Mouse (Mus musculus) bone marrow macrophage, adult 2 months (primary cell): Measurements from ENCODE around the gene Igfbp6. TPM values are rescaled to one million over a fixed set of nuclear protein-coding genes. Genes with fewer than 3 reads are reported as not detected.
"Not testable (repeated sequence)": the region's sequence is repeated elsewhere in the genome, so short reads cannot be mapped to it uniquely, and the experiment has no call there.

Experiments
- H3K27ac ChIP-seq: 2 replicates; pipeline ENCODE4 v1.5.1; 2012; ENCODE audit warnings: low read depth, low read length; ENCODE audit not compliant: insufficient read depth
- H3K4me1 ChIP-seq: 2 replicates; pipeline ENCODE4 v1.6.1; 2012; ENCODE audit warnings: low read length; ENCODE audit not compliant: control insufficient read depth, insufficient read depth
- H3K4me3 ChIP-seq: 2 replicates; pipeline ENCODE4 v1.5.1; 2012; ENCODE audit warnings: mild to moderate bottlenecking, low read length, moderate library complexity; ENCODE audit not compliant: insufficient read depth
- CTCF ChIP-seq: IDR thresholded peaks from 2 replicates; pipeline ENCODE4 v1.5.1; 2012; ENCODE audit warnings: low read depth, mild to moderate bottlenecking, low read length, moderate library complexity
- POLR2A ChIP-seq: IDR thresholded peaks from 2 replicates; pipeline ENCODE4 v1.6.1; 2012; ENCODE audit warnings: mild to moderate bottlenecking, low read depth, low read length, borderline replicate concordance
- polyA plus RNA-seq: library from polyadenylated mRNA; stranded (reverse); fragments of >200 nt; gene quantifications from 2 replicates; pipeline ENCODE4 v1.2.4, GENCODE M21; 2012; ENCODE audit not compliant: missing spikeins, insufficient read depth, insufficient read length

Gene Igfbp6
- polyA plus RNA-seq, 1 experiment: not detected

DNA sequence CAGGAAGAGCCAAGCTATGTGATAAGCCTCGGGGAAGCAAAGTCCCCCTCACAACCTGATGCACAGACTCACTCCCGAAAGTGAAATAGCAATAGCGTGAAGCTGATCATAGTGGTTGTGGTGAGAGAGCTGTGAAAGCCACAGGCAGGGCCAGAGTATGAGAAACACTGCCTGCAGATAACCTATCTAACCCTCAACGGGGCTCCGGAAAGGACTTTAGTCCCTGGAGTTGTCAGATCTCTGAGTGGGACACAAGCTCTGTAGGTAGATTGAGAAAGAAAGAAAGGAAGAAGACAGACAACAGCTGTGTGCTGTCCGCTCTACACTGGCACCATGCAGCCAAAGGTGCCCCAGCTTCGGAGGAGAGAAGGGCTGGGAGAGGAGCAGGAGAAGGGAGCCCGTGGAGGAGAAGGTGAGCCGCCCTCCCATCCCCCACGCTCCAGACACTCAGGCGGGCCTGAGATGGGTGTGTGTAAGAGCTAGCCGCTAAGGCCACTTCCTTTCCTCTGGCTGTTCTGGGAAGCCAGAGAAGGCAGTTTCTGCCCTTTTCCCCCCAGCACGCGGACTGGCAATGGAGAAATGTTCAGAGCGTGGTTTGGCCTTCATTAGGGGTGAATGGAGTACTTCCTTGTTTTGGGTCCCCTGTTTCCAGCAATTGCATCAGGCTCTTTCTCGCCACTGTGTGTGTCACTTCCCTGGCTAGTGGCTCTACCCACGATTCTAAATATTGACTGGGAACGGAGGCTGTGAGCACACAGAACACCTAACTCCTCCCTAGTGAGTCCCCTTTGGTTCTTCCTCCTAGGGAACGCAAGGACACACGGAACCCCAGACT, 6.4 kb downstream of the Igfbp6 start, which contains the start of gene Soat2:
TSS of gene Soat2 (plus strand) at position 226 of the 835 bp plus-strand sequence.
- peak within 1 kb of the TSS; percentile 83 for H3K27ac ChIP-seq
- H3K4me1 ChIP-seq: peaks cover 13% of the 10 kb centered on the region
- H3K4me3 ChIP-seq: peak within 1 kb of the TSS; percentile 34
- no peak for TF ChIP-seq POLR2A
- no peak for TF ChIP-seq CTCF

DNA sequence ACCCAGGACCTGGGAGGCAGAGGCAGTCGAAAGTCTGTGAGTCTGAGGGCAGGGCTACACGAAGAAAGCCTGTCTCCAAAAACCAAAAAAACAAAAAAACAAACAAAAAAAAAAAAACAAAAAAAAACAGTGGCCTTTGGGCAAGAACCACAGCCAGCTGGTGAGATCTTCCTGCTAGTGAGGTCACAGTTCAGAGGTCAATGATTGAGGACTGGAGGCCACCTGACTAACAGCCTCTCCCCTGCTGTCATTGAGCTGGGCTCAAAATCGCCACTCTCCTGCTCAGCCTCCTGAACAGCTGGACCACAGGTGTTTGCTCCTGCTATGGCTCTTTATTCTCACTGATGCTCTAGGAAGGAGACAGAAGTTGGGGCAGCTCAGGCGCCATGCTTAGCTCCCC, 8.5 kb downstream of the Igfbp6 start:
- no peak overlapping the region for H3K27ac ChIP-seq
- no peak overlapping the region for H3K4me3 ChIP-seq
- peaks cover 13% of the 10 kb centered on the region for H3K4me1 ChIP-seq
- no peak for TF ChIP-seq CTCF
- TF ChIP-seq POLR2A: no peak

DNA sequence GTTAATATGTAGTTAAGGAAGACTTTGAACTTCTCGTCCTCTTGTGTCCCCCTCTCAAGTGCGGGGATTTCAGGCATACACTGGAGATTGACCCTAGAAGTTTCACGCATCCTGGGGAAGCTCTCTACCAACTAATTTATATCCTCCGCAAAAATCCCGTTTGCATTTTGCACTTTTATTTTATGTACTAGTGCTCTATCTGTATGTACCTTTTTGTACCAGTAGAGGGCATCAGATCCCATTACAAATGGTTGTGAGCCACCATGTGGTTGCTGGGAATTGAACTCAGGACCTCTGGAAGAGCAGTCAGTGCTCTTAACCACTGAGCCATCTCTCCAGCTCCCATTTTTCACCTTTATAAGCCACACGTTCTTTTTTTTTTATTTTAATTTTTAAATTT, 10.8 kb downstream of the Igfbp6 start:
- H3K4me3 ChIP-seq, H3K27ac ChIP-seq: not testable (repeated sequence)
- H3K4me1 ChIP-seq: peaks cover 11% of the 10 kb centered on the region

DNA sequence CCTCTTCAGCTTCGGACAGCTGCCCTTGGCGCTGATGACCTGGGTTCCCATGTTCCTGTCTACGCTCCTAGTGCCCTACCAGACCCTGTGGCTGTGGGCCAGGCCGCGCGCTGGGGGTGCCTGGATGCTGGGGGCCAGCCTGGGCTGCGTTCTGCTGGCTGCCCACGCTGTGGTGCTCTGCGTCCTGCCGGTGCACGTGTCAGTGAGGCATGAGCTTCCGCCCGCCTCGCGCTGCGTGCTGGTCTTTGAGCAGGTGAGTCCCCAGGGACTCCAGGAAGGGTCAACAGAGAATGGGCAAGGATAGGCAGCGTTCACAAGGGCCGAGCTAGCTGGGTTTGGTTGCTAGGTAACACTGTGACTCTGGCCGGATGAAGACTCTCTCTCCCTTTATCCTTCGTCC, 12.7 kb downstream of the Igfbp6 start:
- H3K27ac ChIP-seq: no peak overlapping the region
- H3K4me1 ChIP-seq: no peaks in the 10 kb centered on the region
- H3K4me3 ChIP-seq: no peak overlapping the region
- TF ChIP-seq CTCF (no peak), POLR2A (no peak)

DNA sequence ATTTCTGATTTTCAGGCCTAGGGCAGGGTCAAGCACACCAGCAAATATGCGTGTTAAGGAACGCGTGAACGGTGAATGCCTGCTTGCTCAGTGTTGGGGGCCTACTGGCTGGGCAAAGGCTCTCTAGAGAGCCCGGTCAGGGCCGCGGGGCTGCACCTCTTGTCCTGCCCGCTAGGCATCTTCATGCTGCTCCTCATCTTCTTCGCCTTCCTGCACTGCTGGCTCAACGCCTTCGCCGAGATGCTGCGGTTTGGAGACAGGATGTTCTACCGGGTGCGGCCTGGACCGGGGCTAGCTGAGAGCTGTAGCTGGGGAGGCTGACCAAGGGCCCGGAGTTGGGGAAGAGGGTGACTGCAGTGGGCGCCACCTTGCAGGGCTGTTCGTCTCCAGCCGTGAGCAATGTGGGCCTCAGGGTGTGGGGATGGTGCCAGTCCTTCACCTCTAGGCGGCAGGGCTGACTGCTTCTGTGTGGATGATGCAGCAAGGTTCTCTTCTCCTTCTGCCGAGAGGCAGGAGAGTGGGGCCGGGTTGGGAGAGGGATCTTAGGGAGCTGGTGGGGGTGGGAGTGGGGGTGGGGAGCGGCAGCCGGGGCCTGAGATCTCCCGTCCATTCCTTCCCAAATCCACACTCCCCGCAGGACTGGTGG, 16.4 kb downstream of the Igfbp6 start:
- H3K4me3 ChIP-seq: no peak overlapping the region
- no peak overlapping the region for H3K27ac ChIP-seq
- no peak for TF ChIP-seq CTCF
- TF ChIP-seq POLR2A: no peak
- H3K4me1 ChIP-seq: peaks cover 11% of the 10 kb centered on the region

DNA sequence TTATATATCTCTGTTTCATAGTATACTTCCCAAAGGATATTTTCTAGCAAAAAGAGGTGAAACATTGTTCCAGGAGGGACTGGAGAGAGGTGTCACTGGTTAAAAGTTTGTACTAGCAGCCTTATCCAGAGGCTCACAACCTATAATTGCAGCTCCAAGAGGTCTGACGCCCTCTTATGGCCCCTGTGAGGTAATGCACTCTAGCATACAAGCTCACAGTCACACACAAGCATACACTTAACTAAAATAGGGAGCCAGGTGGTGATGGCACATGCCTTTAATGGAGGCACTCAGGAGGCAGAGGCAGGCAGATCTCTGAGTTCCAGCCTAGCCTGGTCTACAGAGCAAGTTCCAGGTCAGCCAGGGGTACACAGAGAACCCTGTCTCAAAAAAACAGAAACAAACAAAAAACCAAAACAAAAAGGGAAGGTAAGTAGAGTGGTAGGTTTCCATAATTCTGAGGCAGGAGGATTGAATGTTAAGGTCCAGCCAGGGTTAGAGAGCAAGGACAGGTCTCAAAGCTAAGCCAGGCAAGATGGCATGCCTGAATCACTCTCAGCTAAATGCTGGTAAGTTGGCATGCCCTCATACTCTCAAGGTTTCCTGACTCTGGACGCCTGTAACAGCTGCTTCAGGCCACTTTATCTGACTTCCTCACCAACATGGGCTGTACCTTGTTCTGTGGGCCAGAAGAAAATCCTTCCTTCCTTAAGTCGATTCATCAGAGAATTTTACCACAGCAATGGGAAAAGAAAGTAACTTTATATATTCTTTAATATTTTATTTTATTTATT, 19.9 kb downstream of the Igfbp6 start:
- Histone ChIP-seq H3K4me3 (no peak overlapping the region), H3K4me1 (peaks cover 15% of the 10 kb centered on the region), H3K27ac (no peak overlapping the region)
- TF ChIP-seq POLR2A (no peak), CTCF (no peak)

DNA sequence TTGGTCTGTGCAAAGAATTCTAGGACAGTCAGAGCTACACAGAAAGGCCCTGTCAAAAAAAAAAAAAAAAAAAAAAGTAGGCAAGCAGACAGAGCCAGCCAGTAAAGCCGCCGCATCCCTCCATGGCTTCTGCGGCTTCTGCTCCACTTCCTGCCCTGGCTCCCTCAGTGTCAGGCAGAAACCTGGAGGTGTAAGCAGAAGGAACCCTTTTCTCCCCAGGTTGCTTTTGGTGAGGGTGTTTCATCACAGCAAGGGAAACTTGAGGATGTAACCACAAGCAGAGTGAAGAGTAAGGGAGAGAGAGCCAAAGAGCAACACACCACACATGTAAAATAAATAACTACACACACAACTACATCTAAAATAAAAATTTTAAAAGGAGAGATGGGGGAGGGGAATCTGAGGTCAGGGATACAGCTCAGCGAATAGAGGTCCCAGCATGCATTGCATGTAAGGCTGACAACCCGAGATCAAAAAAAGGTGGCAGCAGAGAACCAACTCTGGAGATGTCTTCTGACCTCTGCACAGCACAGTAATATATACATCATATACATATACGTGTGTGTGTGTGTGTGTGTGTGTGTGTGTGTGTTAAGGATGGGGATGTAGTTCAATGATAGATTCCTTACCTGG, 21.4 kb downstream of the Igfbp6 start:
- Histone ChIP-seq H3K4me1 (peaks cover 15% of the 10 kb centered on the region), H3K4me3 (no peak overlapping the region), H3K27ac (no peak overlapping the region)
- TF ChIP-seq CTCF (no peak), POLR2A (no peak)

DNA sequence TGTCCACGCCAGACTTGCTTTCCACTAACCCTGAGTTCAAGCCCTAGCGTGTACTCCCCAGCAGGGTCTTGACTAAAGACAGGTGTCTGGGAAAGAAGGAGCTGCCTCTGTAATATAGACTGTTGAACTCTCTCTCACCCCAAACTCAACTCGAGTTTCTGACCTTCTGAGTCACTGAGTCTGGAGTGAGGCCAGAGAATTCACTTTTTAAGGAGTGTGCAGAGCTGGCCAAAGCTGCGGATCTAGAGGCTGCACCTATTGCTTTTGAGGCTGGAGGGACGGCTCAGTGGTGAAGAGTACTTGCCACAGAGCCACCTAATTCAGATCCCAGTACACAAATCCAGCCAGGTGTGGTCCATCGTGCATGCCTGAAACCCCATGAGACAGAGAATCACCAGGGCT, 23.5 kb downstream of the Igfbp6 start:
- no peak overlapping the region for H3K27ac ChIP-seq
- no peak overlapping the region for H3K4me3 ChIP-seq
- peaks cover 15% of the 10 kb centered on the region for H3K4me1 ChIP-seq
- no peak for TF ChIP-seq POLR2A
- TF ChIP-seq CTCF: no peak

DNA sequence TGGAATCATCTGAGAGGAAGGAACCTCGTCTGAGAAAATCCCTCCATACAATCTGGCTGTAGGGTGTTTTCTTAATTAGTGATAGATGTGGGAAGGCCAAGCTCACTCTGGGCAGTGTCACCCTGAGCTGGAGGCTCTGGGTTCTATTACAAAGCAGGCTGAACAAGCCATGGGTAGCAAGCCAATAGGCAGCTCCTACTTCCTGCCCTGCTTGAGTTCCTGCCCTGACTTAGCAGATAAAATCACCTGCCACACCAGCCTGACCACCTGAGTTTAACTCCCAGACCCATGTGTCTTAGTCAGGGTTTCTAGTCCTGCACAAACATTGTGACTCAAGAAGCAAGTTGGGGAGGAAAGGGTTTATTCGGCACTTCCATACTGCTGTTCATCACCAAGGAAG, 24.9 kb downstream of the Igfbp6 start:
- peaks cover 13% of the 10 kb centered on the region for H3K4me1 ChIP-seq
- no peak overlapping the region for H3K27ac ChIP-seq
- TF ChIP-seq CTCF: no peak
- no peak for TF ChIP-seq POLR2A
- no peak overlapping the region for H3K4me3 ChIP-seq

DNA sequence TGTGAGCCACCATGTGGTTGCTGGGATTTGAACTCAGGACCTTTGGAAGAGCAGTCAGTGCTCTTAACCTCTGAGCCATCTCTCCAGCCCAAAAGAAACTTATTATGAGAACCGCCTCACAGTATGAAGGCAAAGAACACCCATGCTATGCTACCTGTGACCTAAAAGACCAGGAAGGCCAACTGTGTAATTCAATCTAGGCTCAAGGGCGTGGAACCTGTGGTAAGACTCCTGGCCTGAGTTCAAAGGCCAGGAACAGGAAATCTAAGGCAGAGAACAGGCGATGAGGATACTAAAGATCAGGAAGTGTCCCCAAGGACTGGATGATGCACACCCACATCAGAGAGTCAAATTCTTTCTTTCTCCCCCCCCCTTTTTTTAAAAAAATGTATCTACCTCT, 29.4 kb downstream of the Igfbp6 start:
- H3K4me3 ChIP-seq: no peak overlapping the region
- no peak overlapping the region for H3K27ac ChIP-seq
- no peaks in the 10 kb centered on the region for H3K4me1 ChIP-seq
- TF ChIP-seq CTCF (no peak), POLR2A (no peak)
